Mouse (Mus musculus) small intestine, adult 10 weeks (tissue): ENCODE measurements around the gene Amd2. TPM values are rescaled to one million over a fixed set of nuclear protein-coding genes. Genes with fewer than 3 reads are reported as not detected.

ENCODE experiments used
- polyA plus RNA-seq: library from polyadenylated mRNA; stranded (reverse); fragments of 350-450 nt; fragmentation: Illumina TruSeq; extraction: RNeasy Lipid Tissue Mini Kit (QIAGEN cat#74804); gene quantifications from one replicate; pipeline ENCODE4 v1.2.3, GENCODE M21; 2014; ENCODE audit warnings: low replicate concordance

The Amd2 gene
- polyA plus RNA-seq, result 2.0 TPM

DNA sequence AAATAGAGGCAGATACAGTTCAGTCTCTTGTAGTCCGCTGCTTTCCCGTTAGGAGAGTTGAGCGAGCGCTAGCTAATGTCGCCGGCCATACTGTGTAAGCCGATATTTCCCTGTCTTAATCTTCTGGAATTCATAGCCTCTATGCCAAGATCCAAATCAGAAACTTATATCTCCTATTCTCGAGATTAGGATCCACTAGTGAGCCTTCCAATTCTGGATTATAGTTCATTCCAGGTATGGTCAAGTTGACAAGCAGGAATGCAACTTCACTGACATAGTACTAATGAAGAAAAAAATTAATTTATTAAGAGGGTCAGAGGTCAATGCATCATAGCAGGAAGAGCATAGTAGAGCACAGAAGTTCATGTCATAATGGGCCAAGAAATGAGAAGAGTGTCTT, at the start of gene Amd2:
Amd2 (minus strand) TSS at position 101 of the 400 bp plus-strand sequence.

